Mouse (Mus musculus) testis, adult 2 months (tissue): ENCODE data around the gene Lamp5. TPM values are rescaled to one million over a fixed set of nuclear protein-coding genes. Genes with fewer than 3 reads are reported as not detected.

Source experiments
- H3K27ac ChIP-seq: fragments of 200-500 bp; 2 replicates; pipeline ENCODE4 v1.5.1; 2012; ENCODE audit warnings: low read depth, low read length; ENCODE audit not compliant: control insufficient read depth, insufficient read depth
- H3K27me3 ChIP-seq: fragments of 200-500 bp; 2 replicates; pipeline ENCODE4 v1.6.1; 2012; ENCODE audit warnings: mild to moderate bottlenecking, low read length, moderate library complexity; ENCODE audit not compliant: control insufficient read depth, insufficient read depth
- H3K36me3 ChIP-seq: fragments of 200-500 bp; 2 replicates; pipeline ENCODE4 v1.6.1; 2012; ENCODE audit warnings: mild to moderate bottlenecking, low read length; ENCODE audit not compliant: control insufficient read depth, insufficient read depth
- H3K4me1 ChIP-seq: fragments of 200-500 bp; 2 replicates; pipeline ENCODE4 v1.6.1; 2012; ENCODE audit warnings: low read length; ENCODE audit not compliant: control insufficient read depth, insufficient read depth
- H3K4me3 ChIP-seq: fragments of 200-500 bp; 2 replicates; pipeline ENCODE4 v1.5.1; 2012; ENCODE audit warnings: low read depth, mild to moderate bottlenecking, low read length, moderate library complexity, mixed read lengths; ENCODE audit not compliant: control insufficient read depth
- CTCF ChIP-seq: fragments of 200-500 bp; IDR thresholded peaks from 2 replicates; pipeline ENCODE4 v1.5.1; 2012; ENCODE audit warnings: low read depth, mild to moderate bottlenecking, inconsistent platforms, low read length, moderate library complexity; ENCODE audit not compliant: control insufficient read depth, insufficient read depth, insufficient replicate concordance
- POLR2A ChIP-seq: fragments of 200-500 bp; IDR thresholded peaks from 2 replicates; pipeline ENCODE4 v1.6.1; 2012; ENCODE audit warnings: low read depth, mild to moderate bottlenecking, inconsistent platforms, low read length, moderate library complexity; ENCODE audit not compliant: control insufficient read depth
- polyA plus RNA-seq: library from polyadenylated mRNA; depleted of rRNA; stranded (reverse); fragments of >200 nt; gene quantifications from 2 replicates; pipeline ENCODE4 v1.2.3, GENCODE M21; 2012

Gene Lamp5
- polyA plus RNA-seq, 1 experiment: 2.7 TPM

DNA sequence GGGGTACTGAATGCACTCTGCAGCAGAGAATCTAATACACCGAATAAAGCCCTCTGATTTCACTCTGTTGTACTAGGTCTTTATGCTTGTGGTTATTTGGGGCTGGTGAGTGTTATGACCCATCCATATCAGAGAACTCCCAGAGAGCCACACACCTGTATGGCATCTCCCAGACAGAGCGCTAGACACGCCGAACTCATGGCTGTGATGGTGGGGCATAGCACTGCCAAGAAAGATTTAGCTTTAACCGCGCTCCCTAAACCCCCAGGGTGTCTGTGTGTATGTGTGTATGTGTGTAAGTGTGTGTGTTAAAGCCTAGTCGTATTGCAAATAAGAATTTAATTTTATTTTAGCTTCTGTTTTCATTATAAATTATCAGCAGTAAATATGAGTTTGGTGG, 6.4 kb downstream of the Lamp5 start:
- Histone ChIP-seq H3K27me3 (no peaks in the 10 kb centered on the region), H3K36me3 (no peaks in the 10 kb centered on the region), H3K4me1 (peaks cover 14% of the 10 kb centered on the region), H3K4me3 (peak overlapping the region; percentile 79), H3K27ac (no peak overlapping the region)
- TF ChIP-seq POLR2A (no peak), CTCF (no peak)

DNA sequence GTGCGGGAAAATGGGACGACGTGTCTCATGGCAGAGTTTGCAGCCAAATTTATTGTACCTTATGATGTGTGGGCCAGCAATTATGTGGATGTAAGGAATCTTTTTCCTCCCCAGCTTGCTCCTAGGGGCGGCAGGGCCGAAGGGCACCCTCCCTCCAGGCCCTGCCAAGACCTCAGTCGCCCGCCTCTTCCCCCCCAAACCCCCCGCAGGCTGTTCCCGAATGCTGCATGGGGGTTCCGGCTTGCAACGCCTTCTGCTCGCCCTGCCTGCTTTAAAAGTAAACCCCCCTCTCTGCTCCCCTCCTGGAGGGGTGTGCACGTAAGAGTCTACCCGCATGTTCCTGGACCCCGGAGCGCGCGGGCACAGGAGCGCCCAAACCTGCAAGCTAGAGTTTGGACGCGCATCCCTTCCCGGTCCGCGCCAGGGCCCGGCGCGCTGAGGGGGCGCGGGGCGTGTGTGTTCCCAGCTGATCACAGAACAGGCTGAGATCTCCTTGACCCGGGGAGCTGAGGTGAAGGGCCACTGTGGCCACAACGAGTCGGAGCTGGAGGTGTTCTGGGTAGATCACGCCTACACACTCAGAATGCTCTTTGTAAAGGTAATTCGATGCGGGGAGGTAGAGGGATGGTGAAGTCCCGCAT, 7.1 kb downstream of the Lamp5 start:
- Histone ChIP-seq H3K36me3 (no peaks in the 10 kb centered on the region), H3K27me3 (no peaks in the 10 kb centered on the region)
- TF ChIP-seq POLR2A (no peak), CTCF (no peak)

DNA sequence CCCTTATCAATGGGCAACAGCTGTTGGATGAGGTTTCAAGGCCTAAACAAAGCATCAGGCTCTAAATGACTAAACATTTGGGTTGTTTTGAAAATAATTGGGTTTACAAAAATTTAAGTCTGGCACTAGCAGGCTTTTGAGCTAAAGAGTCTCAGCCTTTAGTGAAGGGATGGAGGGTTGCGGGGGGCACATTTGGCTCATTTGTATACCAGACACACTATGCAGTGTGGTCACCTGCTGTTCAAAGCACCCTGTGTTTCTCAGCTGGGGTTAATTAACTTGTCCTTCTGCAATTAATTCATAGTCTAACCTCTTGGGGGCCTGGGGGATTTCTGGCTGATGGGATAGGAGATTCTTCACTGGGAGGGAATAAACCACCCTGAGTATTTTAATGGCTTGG, 12.3 kb downstream of the Lamp5 start:
- H3K27ac ChIP-seq: no peak overlapping the region
- no peaks in the 10 kb centered on the region for H3K36me3 ChIP-seq
- H3K4me3 ChIP-seq: no peak overlapping the region
- TF ChIP-seq CTCF: no peak
- no peak for TF ChIP-seq POLR2A
- H3K4me1 ChIP-seq: no peaks in the 10 kb centered on the region
- no peaks in the 10 kb centered on the region for H3K27me3 ChIP-seq

More for the DNA sequence above, 7.1 kb downstream of the Lamp5 start:
- Histone ChIP-seq H3K4me3 (peak overlapping the region; percentile 56), H3K4me1 (peaks cover 14% of the 10 kb centered on the region), H3K27ac (no peak overlapping the region)

DNA sequence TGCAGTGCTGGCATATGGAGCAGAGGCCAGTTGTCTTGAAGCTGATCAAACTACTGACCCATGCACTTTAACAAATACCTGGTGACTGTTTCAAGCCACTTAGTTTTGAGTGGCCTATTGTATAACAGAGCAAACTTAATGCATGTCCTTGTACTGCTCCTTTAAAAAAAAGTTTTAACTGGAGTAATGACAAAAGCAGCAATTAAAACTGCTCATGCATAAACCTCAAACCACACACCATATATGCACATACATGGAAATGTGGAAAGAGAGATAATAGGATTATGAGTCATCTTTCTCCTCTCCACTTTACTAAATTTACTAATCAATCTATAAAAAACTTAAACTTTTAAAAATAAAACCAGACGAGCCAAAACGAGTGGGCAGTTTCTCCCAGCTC, 43.9 kb downstream of the Lamp5 start:
- H3K27ac ChIP-seq: no peak overlapping the region
- H3K36me3 ChIP-seq: no peaks in the 10 kb centered on the region
- TF ChIP-seq POLR2A (no peak), CTCF (no peak)
- H3K27me3 ChIP-seq: no peaks in the 10 kb centered on the region
- H3K4me3 ChIP-seq: no peak overlapping the region
- no peaks in the 10 kb centered on the region for H3K4me1 ChIP-seq

DNA sequence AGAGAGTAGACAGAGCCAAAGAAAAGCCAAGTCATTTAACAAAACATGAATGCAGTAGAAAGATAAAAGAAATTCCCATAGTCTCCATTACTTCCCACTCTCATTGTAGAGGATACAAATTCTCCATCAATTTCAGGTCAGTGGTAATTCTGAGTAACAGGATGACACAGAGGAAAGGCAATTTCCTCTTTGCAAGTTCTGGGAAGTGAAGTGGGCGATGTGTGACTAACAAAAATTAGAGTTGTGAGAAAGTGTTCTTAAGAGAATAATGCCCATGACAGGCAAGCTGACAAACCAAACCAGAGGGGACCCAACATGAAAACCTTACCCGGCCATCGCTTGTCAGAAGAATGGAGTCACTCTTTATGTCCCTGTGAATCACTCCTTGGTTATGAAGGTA, 45.1 kb downstream of the Lamp5 start:
- no peak for TF ChIP-seq CTCF
- TF ChIP-seq POLR2A: no peak
- Histone ChIP-seq H3K27ac (no peak overlapping the region), H3K4me1 (no peaks in the 10 kb centered on the region), H3K27me3 (no peaks in the 10 kb centered on the region), H3K36me3 (no peaks in the 10 kb centered on the region), H3K4me3 (no peak overlapping the region)

DNA sequence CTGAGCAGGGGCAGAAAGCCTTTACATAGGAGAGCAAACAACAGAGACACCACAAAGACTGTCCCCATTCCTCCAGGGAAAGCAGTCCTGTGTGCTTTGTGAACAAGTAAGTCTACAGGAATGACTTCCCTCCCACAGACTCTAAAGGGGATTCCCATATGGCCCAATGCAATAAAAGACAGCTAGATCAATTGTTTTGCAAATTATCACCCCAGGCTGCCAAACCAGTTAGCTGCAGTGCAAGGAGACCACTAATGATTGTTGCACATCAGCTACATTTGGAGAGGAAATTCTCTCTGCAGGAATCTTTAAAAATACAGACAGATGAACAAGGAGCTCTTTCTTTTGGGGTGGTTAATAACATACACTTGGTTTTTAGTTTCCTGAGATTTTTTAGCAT, 55.6 kb downstream of the Lamp5 start:
- Histone ChIP-seq H3K27ac (no peak overlapping the region), H3K4me1 (no peaks in the 10 kb centered on the region), H3K36me3 (no peaks in the 10 kb centered on the region), H3K4me3 (no peak overlapping the region), H3K27me3 (no peaks in the 10 kb centered on the region)
- no peak for TF ChIP-seq POLR2A
- TF ChIP-seq CTCF: no peak

DNA sequence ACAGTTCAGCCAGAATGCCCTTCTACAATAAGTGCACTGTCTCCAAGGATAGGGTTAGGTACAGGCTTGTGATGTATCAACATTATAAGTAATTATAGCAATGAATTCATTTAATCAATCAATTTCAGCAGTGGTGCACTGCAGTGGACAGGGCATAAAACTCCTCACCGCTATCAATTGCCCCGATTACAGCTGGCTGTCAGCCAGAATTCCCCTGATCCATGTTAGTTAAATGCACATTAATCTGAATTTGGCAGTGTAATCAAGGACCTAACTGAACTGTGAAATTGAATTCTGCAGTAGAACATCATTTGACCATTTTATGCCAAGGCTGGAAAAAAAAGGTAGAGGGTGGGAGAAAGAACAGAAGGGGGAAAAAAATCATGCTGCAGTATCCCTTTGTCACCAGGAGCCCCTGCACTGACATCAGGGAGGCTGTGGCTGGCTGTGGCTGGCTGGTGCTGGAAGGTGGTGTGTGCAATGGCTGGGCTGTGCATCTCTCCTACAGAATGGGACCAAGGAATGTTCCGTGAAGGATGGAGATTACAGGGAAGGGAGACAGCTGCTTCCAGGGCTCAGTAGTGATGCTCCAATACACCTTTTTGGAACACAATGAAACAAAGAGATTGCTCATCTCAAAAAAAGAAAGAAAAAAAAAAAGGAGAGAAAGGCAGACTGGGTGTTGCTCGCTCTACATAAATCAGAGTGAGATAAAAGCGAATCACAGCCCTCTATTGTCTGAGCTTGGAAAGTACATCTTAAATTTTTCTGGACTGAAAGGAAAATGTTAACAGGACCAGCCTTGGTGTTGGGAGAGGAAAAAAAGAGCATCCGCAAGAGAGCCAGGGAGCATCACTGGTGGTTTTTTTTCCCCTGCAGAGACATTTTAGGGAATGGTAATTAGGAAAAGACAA, 56.3 kb downstream of the Lamp5 start:
- TF ChIP-seq POLR2A (no peak), CTCF (no peak)
- Histone ChIP-seq H3K27me3 (no peaks in the 10 kb centered on the region), H3K36me3 (no peaks in the 10 kb centered on the region), H3K4me1 (no peaks in the 10 kb centered on the region), H3K27ac (no peak overlapping the region), H3K4me3 (no peak overlapping the region)

DNA sequence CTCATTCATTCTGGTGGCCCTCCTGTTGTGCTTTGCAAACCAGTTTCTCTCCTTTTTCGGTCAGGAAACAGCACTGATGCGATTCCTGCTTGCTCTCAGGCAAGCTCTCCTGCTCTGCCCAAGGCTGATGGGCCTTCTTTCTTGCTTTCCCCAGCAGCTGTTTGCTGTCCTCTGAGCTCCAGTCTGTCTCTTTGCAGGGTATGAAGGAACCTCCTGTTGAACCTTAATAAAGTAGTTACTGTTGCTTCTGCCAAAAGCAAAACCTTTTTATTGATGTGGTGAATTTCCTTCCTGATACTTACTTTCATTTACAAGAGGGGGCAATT, 57.0 kb downstream of the Lamp5 start:
- Histone ChIP-seq H3K27ac (no peak overlapping the region), H3K4me1 (no peaks in the 10 kb centered on the region)
- TF ChIP-seq POLR2A: no peak
- no peak for TF ChIP-seq CTCF

More for the DNA sequence above, 57.0 kb downstream of the Lamp5 start:
- Histone ChIP-seq H3K27me3 (no peaks in the 10 kb centered on the region), H3K36me3 (no peaks in the 10 kb centered on the region), H3K4me3 (no peak overlapping the region)
